Mouse (Mus musculus) bone marrow macrophage, adult 2 months (primary cell): ENCODE measurements around the gene Nr1h5. TPM values are rescaled to one million over a fixed set of nuclear protein-coding genes. Genes with fewer than 3 reads are reported as not detected.

Experiments
- H3K27ac ChIP-seq: 2 replicates; pipeline ENCODE4 v1.5.1; 2012; ENCODE audit warnings: low read depth, low read length; ENCODE audit not compliant: insufficient read depth
- H3K4me1 ChIP-seq: 2 replicates; pipeline ENCODE4 v1.6.1; 2012; ENCODE audit warnings: low read length; ENCODE audit not compliant: control insufficient read depth, insufficient read depth
- H3K4me3 ChIP-seq: 2 replicates; pipeline ENCODE4 v1.5.1; 2012; ENCODE audit warnings: mild to moderate bottlenecking, low read length, moderate library complexity; ENCODE audit not compliant: insufficient read depth
- CTCF ChIP-seq: IDR thresholded peaks from 2 replicates; pipeline ENCODE4 v1.5.1; 2012; ENCODE audit warnings: low read depth, mild to moderate bottlenecking, low read length, moderate library complexity
- POLR2A ChIP-seq: IDR thresholded peaks from 2 replicates; pipeline ENCODE4 v1.6.1; 2012; ENCODE audit warnings: mild to moderate bottlenecking, low read depth, low read length, borderline replicate concordance
- polyA plus RNA-seq: library from polyadenylated mRNA; stranded (reverse); fragments of >200 nt; gene quantifications from 2 replicates; pipeline ENCODE4 v1.2.4, GENCODE M21; 2012; ENCODE audit not compliant: missing spikeins, insufficient read depth, insufficient read length

Gene Nr1h5
- polyA plus RNA-seq, 1 experiment, result not detected

GRCm38 (mm10) chr3:102976906-102977305, 13.0 kb upstream of the Nr1h5 start:
- no peak for TF ChIP-seq CTCF
- Histone ChIP-seq H3K4me1 (no peaks in the 10 kb centered on the region), H3K4me3 (no peak overlapping the region), H3K27ac (no peak overlapping the region)

GRCm38 (mm10) chr3:102970508-102970907, 6.6 kb upstream of the Nr1h5 start:
- TF ChIP-seq CTCF (no peak), POLR2A (no peak)
- no peak overlapping the region for H3K4me3 ChIP-seq
- no peaks in the 10 kb centered on the region for H3K4me1 ChIP-seq
- no peak overlapping the region for H3K27ac ChIP-seq

DNA sequence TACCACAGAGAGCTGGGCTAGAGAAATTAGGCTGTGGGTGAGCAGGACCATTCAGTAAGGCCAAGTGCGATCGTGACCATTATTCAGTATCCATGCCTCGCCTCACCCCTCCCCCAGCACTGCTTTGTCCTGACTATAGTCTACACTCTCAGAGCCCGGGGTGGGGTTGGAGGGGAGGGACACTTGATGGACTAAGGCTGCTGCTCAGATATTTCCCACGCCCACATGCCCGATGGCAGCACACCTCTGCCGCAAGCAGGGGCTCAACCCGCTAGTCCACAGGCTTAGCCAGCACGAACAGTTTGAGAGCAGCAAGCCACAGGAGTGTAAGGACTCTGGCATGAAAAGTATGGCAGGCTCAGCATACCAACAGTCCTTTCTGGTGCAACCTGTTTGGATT, 6.1 kb upstream of the Nr1h5 start:
- TF ChIP-seq POLR2A, result no peak
- no peak for TF ChIP-seq CTCF
- Histone ChIP-seq H3K4me3 (no peak overlapping the region), H3K4me1 (no peaks in the 10 kb centered on the region), H3K27ac (no peak overlapping the region)

DNA sequence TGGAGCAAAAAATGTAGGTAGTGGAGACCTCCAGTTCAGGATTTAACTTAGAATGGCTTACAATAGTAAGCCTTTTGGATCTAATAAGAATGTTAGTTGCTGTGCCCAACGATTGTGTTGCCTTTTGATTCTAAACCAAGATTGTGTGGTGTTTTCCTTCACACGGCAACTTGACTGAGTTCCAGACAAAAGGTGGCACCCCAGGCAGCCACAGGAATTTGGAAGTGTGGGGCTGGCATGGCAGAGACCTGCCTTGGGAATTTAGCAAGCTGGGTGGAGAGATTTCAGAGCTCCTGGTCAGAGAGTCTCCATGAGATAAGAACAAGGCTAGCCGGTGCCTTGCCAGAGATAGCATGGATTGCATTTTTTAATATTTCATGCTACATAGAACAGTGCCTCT, 8.3 kb downstream of the Nr1h5 start:
- no peaks in the 10 kb centered on the region for H3K4me1 ChIP-seq
- no peak overlapping the region for H3K27ac ChIP-seq
- H3K4me3 ChIP-seq, result no peak overlapping the region
- no peak for TF ChIP-seq POLR2A
- no peak for TF ChIP-seq CTCF

DNA sequence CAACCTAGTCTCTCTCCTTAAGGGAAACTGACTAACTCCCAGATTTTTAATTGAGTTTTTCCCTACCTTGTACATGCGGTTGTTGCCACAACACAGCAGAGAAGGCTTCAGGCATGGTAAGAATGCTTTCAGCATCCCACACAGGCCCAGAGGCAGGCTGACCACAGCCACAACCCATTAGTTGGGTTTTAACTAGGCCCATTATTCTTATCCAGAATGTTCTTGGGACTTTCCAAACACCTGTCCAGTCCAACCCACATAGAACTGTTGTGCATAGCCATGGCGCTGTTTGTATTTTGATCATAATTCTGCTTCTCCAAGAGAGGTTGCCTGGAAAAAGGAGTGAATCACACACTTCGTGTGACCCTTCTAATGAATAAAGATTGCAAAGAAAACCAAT, 8.8 kb downstream of the Nr1h5 start:
- Histone ChIP-seq H3K27ac (no peak overlapping the region), H3K4me3 (no peak overlapping the region), H3K4me1 (no peaks in the 10 kb centered on the region)
- TF ChIP-seq CTCF, result no peak
- no peak for TF ChIP-seq POLR2A

DNA sequence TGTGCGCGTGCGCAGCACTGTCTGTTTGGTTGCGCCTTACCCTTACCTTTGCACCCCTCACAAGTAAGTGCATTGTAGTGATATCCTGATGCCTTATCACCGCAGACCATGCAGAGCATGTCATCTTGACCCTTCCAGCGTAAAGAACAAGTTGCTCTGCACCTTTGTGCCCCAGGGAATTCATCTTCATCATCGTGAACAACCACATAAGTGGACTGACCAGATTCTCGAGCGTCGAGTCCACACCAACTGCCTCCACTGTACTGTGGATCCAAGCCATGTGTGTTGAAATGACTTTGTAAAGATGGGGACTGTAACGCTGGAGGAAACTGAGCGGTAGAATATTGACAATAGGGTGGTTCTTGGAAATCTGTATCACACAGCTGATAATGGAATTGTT, 9.5 kb downstream of the Nr1h5 start:
- TF ChIP-seq POLR2A (no peak), CTCF (no peak)
- Histone ChIP-seq H3K4me1 (no peaks in the 10 kb centered on the region), H3K27ac (no peak overlapping the region)

DNA sequence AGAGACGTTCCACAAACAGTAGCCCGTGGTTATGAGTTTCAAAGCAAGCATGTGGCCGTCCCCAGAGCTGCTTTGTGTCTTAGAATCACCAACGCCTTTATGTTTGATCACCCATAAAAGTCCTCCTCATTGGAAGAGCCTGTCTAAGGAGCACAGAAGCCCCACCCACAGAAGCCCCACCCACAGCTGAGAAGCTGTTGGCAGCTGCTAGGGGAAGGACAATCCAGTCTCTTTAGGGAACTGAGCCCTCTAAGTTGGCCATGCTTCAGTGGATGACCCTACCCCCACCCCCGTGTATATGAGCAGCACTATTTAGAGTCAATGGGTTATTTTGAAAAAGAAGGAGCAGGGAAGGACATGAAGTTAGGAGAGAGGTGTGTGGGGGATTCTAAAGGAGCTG, 17.1 kb downstream of the Nr1h5 start:
- H3K4me3 ChIP-seq, result no peak overlapping the region
- TF ChIP-seq CTCF (no peak), POLR2A (no peak)
- H3K27ac ChIP-seq, result no peak overlapping the region
- no peaks in the 10 kb centered on the region for H3K4me1 ChIP-seq

More for the DNA sequence above, 9.5 kb downstream of the Nr1h5 start:
- H3K4me3 ChIP-seq, result no peak overlapping the region

GRCm38 (mm10) chr3:102946312-102946711, 17.6 kb downstream of the Nr1h5 start:
- no peak for TF ChIP-seq CTCF
- no peak for TF ChIP-seq POLR2A
- Histone ChIP-seq H3K27ac (no peak overlapping the region), H3K4me1 (no peaks in the 10 kb centered on the region), H3K4me3 (no peak overlapping the region)

- H3K4me3 ChIP-seq, result no peak overlapping the region
- TF ChIP-seq POLR2A (no peak), CTCF (no peak)
- H3K27ac ChIP-seq, result no peak overlapping the region
- no peaks in the 10 kb centered on the region for H3K4me1 ChIP-seq
Observed at GRCm38 (mm10) chr3:102938100-102938499, 25.8 kb downstream of the Nr1h5 start.

- Histone ChIP-seq H3K4me3 (no peak within 1 kb of the TSS), H3K27ac (no peak within 1 kb of the TSS), H3K4me1 (no peaks in the 10 kb centered on the region)
- no peak for TF ChIP-seq POLR2A
- TF ChIP-seq CTCF, result no peak
Observed at GRCm38 (mm10) chr3:102935451-102936354, 28.2 kb downstream of the Nr1h5 start, which contains the start of gene Sycp1. Sycp1 (minus strand) TSS chr3:102936100.

- H3K4me3 ChIP-seq, result no peak overlapping the region
- no peaks in the 10 kb centered on the region for H3K4me1 ChIP-seq
Observed at GRCm38 (mm10) chr3:102899136-102899535, 64.8 kb downstream of the Nr1h5 start.

More at GRCm38 (mm10) chr3:102899136-102899535, 64.8 kb downstream of the Nr1h5 start:
- no peak overlapping the region for H3K27ac ChIP-seq
- no peak for TF ChIP-seq CTCF
- no peak for TF ChIP-seq POLR2A

Other genes with a start within 250 kb of the Nr1h5 start
- gene Tspan2, start 229.6 kb downstream of the Nr1h5 start, polyA plus RNA-seq, result not detected in 2 replicates
- gene Tshb, start 181.4 kb downstream of the Nr1h5 start, polyA plus RNA-seq, result not detected in 2 replicates
- not detected in 2 replicates for gene Sycp1, start 28.0 kb downstream of the Nr1h5 start, polyA plus RNA-seq
- gene Sike1, start 31.6 kb upstream of the Nr1h5 start, polyA plus RNA-seq, result 53.6 and 54.2 TPM in 2 replicates
- 291 and 299 TPM in 2 replicates for gene Csde1, start 56.3 kb upstream of the Nr1h5 start, polyA plus RNA-seq
- 95.5 and 101 TPM in 2 replicates for gene Nras, start 94.2 kb upstream of the Nr1h5 start, polyA plus RNA-seq
- not detected in 2 replicates for gene Ampd1, start 109.9 kb upstream of the Nr1h5 start, polyA plus RNA-seq
- 6.0 and 6.5 TPM in 2 replicates for gene Dennd2c, start 138.5 kb upstream of the Nr1h5 start, polyA plus RNA-seq
- 68.5 and 75.7 TPM in 2 replicates for gene Bcas2, start 207.5 kb upstream of the Nr1h5 start, polyA plus RNA-seq